Mouse (Mus musculus): ENCODE results near the gene Gm10320. TPM values are rescaled to one million over a fixed set of nuclear protein-coding genes. Genes with fewer than 3 reads are reported as not detected.

Gm10320 gene
- polyA plus RNA-seq, 1 experiment from 2014 or later, result 1.6 TPM

DNA sequence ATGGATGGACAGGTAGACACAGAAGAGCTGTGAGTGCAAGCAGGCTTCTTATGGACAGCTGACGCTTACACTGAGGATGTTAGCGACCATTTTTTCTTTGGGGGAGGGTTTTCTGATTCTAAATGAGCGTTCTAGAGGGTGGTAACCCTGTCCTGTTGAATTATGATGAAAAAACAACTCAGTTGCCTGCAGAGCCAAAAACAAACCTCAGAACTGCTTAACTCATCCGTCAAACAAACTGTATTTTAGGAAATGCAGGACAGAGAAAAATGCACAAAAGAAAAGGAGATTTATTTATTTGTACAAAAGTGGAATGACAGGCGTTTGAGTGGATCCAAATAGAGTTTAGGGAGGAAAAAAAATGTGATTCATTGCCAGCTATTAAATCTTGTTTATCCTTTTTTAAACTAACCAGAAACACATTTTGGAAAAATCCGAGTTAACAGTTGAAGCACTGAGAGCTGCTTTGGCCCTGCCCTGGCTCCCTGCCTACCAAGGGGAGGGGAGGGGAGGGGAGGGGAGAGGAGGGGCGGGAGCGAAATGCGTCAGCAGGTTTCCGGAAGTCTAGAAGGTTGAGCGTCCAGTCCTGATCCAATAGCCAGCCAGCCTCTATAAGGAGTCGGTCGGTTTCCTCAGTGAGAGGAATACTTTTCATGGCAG is 51.4 kb downstream of the Gm10320 start:
- Histone ChIP-seq H3K4me2 (ENCODE audit: low read depth, low read length) (peak overlapping the region; percentile 28; the same call in 1 of the 2 replicates), H3K36me3 (ENCODE audit: control insufficient read depth, insufficient read depth, low read length) (no peaks in the 10 kb centered on the region), H3K4me3 (replicated peaks; ENCODE audit: low read length) (no peak overlapping the region), H3K9me3 (replicated peaks; ENCODE audit: control insufficient read depth, low read length) (no peaks in the 10 kb centered on the region), H3K9ac (ENCODE audit: low read length) (no peak overlapping the region), H3K4me1 (ENCODE audit: control insufficient read depth, insufficient read depth, low read length) (0 out of 2 replicates have a peak, but pooled peaks cover 3% of the 10 kb centered on the region), H3K27me3 (ENCODE audit: control insufficient read depth, insufficient read depth, low read length) (0 out of 2 replicates have a peak, but pooled peaks cover 3% of the 10 kb centered on the region), H3K27ac (ENCODE audit: low read length) (no peak overlapping the region)
- ATAC-seq (ENCODE audit: insufficient read depth, low FRiP score), result peak; percentile 68
- WGBS, result 21% methylated on average over 13 of the region's 13 CpGs

Other genes starting within 250 kb of the Gm10320 start
- gene Utp15, start 229.0 kb downstream of the Gm10320 start, polyA plus RNA-seq (2015; fragmentation: Nextera tagmentation; extraction: Ambion mirVana), result 27.8 and 30.0 TPM in 2 replicates
- 17.8 and 20.6 TPM in 2 replicates for gene Ankra2, start 228.9 kb downstream of the Gm10320 start, polyA plus RNA-seq (2015; fragmentation: Nextera tagmentation; extraction: Ambion mirVana)
- not detected in 2 replicates for gene Gm21976, start 212.1 kb downstream of the Gm10320 start, polyA plus RNA-seq (2015; fragmentation: Nextera tagmentation; extraction: Ambion mirVana)
- 531 and 636 TPM in 2 replicates for gene Btf3, start 175.0 kb downstream of the Gm10320 start, polyA plus RNA-seq (2015; fragmentation: Nextera tagmentation; extraction: Ambion mirVana)
- gene Foxd1, start 137.8 kb downstream of the Gm10320 start, polyA plus RNA-seq (2015; fragmentation: Nextera tagmentation; extraction: Ambion mirVana), result 0.04 TPM in 1 of 2 replicates, not detected in the other
- not detected in 2 replicates for gene Tmem174, start 145.4 kb upstream of the Gm10320 start, polyA plus RNA-seq (2015; fragmentation: Nextera tagmentation; extraction: Ambion mirVana)
- 6.7 and 8.7 TPM in 2 replicates for gene Tmem171, start 202.8 kb upstream of the Gm10320 start, polyA plus RNA-seq (2015; fragmentation: Nextera tagmentation; extraction: Ambion mirVana)

Measured in stomach, embryonic 16.5 days (tissue).